Comparison of ENCODE assay signal across 8 mouse cellular contexts in genomic region chr1:133100980-133101798, GRCm38 (mm10). TPM values are rescaled to one million over a fixed set of nuclear protein-coding genes. Genes with fewer than 3 reads are reported as not detected.
DNase-seq lines count a peak whose midpoint lies in the region; ATAC-seq and TF ChIP-seq lines count a peak whose summit lies in the region.

No protein-coding gene starts in this region.

- peak; percentile 79 for DNase-seq in midbrain, embryonic 10.5 days (ENCODE audit: low spot score)
- peak; percentile 86 to 89 for DNase-seq in cerebellum, postnatal 14 days
- DNase-seq in frontal cortex, postnatal 36 days (ENCODE audit: low spot score in 2 of 2), result peak; percentile 79 to 88
- peak; percentile 76 to 79 for DNase-seq in left cerebral cortex, postnatal 25 days (ENCODE audit: low spot score in 2 of 2)
- DNase-seq in midbrain, postnatal 0 days (ENCODE audit: low spot score), result peak; percentile 77

- WGBS in midbrain, embryonic 10.5 days, result 42% methylated on average over 17 of the region's 17 CpGs
- WGBS in midbrain, embryonic 15.5 days, result 40% methylated on average over 17 of the region's 17 CpGs
- WGBS in intestine, embryonic 16.5 days, result 40% methylated on average over 17 of the region's 17 CpGs
- 42% methylated on average over 17 of the region's 17 CpGs for WGBS in midbrain, postnatal 0 days
- 41% methylated on average over 17 of the region's 17 CpGs for WGBS in stomach, embryonic 14.5 days

- 0 out of 2 replicates have a peak overlapping the region, but pooled peaks have one; percentile 18 for H3K27ac ChIP-seq in midbrain, embryonic 10.5 days (replicated peaks)
- H3K27ac ChIP-seq in midbrain, embryonic 15.5 days, result no peak overlapping the region
- H3K27ac ChIP-seq in intestine, embryonic 16.5 days (ENCODE audit: low read length), result no peak overlapping the region
- no peak overlapping the region; the same call in 1 of the 2 replicates for H3K27ac ChIP-seq in midbrain, postnatal 0 days (ENCODE audit: low read depth, low read length)
- H3K27ac ChIP-seq in stomach, embryonic 14.5 days (ENCODE audit: low read length), result no peak overlapping the region

- no peak overlapping the region for H3K9ac ChIP-seq in midbrain, embryonic 15.5 days
- 0 out of 2 replicates have a peak overlapping the region, but pooled peaks have one; percentile 16 for H3K9ac ChIP-seq in intestine, embryonic 16.5 days (ENCODE audit: low read depth, low read length)
- H3K9ac ChIP-seq in midbrain, postnatal 0 days (replicated peaks; ENCODE audit: low read length, poor library complexity, severe bottlenecking), result no peak overlapping the region
- no peak overlapping the region for H3K9ac ChIP-seq in stomach, embryonic 14.5 days (replicated peaks; ENCODE audit: low read depth, low read length)

- no peaks in the 10 kb centered on the region for H3K27me3 ChIP-seq in midbrain, embryonic 10.5 days (ENCODE audit: low read depth, poor library complexity, severe bottlenecking)
- H3K27me3 ChIP-seq in midbrain, embryonic 15.5 days (replicated peaks), result no peaks in the 10 kb centered on the region
- no peaks in the 10 kb centered on the region for H3K27me3 ChIP-seq in intestine, embryonic 16.5 days (replicated peaks; ENCODE audit: control insufficient read depth, insufficient read depth, low read length)
- H3K27me3 ChIP-seq in midbrain, postnatal 0 days (ENCODE audit: insufficient read depth, low read length), result no peaks in the 10 kb centered on the region
- H3K27me3 ChIP-seq in stomach, embryonic 14.5 days (ENCODE audit: control insufficient read depth, insufficient read depth, low read length), result no peaks in the 10 kb centered on the region

- no peaks in the 10 kb centered on the region for H3K9me3 ChIP-seq in midbrain, embryonic 10.5 days (replicated peaks)
- H3K9me3 ChIP-seq in midbrain, embryonic 15.5 days, result no peaks in the 10 kb centered on the region
- no peaks in the 10 kb centered on the region for H3K9me3 ChIP-seq in intestine, embryonic 16.5 days (ENCODE audit: control insufficient read depth, low read length)
- H3K9me3 ChIP-seq in midbrain, postnatal 0 days (ENCODE audit: low read length), result no peaks in the 10 kb centered on the region
- no peaks in the 10 kb centered on the region for H3K9me3 ChIP-seq in stomach, embryonic 14.5 days (ENCODE audit: control insufficient read depth, low read depth, low read length)

- no peak; the same call in 1 of the 2 replicates for ATAC-seq in midbrain, embryonic 15.5 days (replicated peaks)
- ATAC-seq in intestine, embryonic 16.5 days, result peak; percentile 69
- ATAC-seq in midbrain, postnatal 0 days (ENCODE audit: low FRiP score), result 0 out of 2 replicates have a peak, but pooled peaks have one; percentile 23
- ATAC-seq in stomach, embryonic 14.5 days (ENCODE audit: insufficient number of reproducible peaks, insufficient read depth, low FRiP score, low read depth), result peak; percentile 29; the same call in 1 of the 2 replicates

- H3K36me3 ChIP-seq in midbrain, embryonic 10.5 days, result peaks cover 98% of the 10 kb centered on the region
- peaks cover 51% of the 10 kb centered on the region for H3K36me3 ChIP-seq in midbrain, embryonic 15.5 days (replicated peaks)
- H3K36me3 ChIP-seq in intestine, embryonic 16.5 days (ENCODE audit: control insufficient read depth, insufficient read depth, low read length), result peaks cover 16% of the 10 kb centered on the region; the same call in 1 of the 2 replicates
- H3K36me3 ChIP-seq in midbrain, postnatal 0 days (ENCODE audit: insufficient read depth, low read length), result peaks cover 67% of the 10 kb centered on the region
- H3K36me3 ChIP-seq in stomach, embryonic 14.5 days (ENCODE audit: control insufficient read depth, insufficient read depth, low read length), result peaks cover 31% of the 10 kb centered on the region

- H3K4me1 ChIP-seq in midbrain, embryonic 10.5 days, result peaks cover 4% of the 10 kb centered on the region; the same call in 1 of the 2 replicates
- no peaks in the 10 kb centered on the region for H3K4me1 ChIP-seq in midbrain, embryonic 15.5 days
- no peaks in the 10 kb centered on the region for H3K4me1 ChIP-seq in intestine, embryonic 16.5 days (ENCODE audit: control insufficient read depth, insufficient read depth, low read length)
- H3K4me1 ChIP-seq in midbrain, postnatal 0 days (ENCODE audit: insufficient read depth, low read length), result no peaks in the 10 kb centered on the region
- no peaks in the 10 kb centered on the region for H3K4me1 ChIP-seq in stomach, embryonic 14.5 days (ENCODE audit: control insufficient read depth, insufficient read depth, low read length)

- no peak overlapping the region for H3K4me3 ChIP-seq in midbrain, embryonic 10.5 days
- H3K4me3 ChIP-seq in midbrain, embryonic 15.5 days, result no peak overlapping the region
- no peak overlapping the region for H3K4me3 ChIP-seq in intestine, embryonic 16.5 days (ENCODE audit: low read length)
- no peak overlapping the region for H3K4me3 ChIP-seq in midbrain, postnatal 0 days (ENCODE audit: low read depth, low read length)
- no peak overlapping the region for H3K4me3 ChIP-seq in stomach, embryonic 14.5 days (ENCODE audit: low read depth, low read length)

- H3K4me2 ChIP-seq in midbrain, embryonic 15.5 days, result no peak overlapping the region
- no peak overlapping the region for H3K4me2 ChIP-seq in intestine, embryonic 16.5 days (ENCODE audit: low read depth, low read length)
- no peak overlapping the region for H3K4me2 ChIP-seq in midbrain, postnatal 0 days (ENCODE audit: low read depth, low read length, poor library complexity, severe bottlenecking)
- H3K4me2 ChIP-seq in stomach, embryonic 14.5 days (replicated peaks; ENCODE audit: low read depth, low read length), result no peak overlapping the region

- TF ChIP-seq CTCF in midbrain, postnatal 0 days (IDR thresholded peaks at IDR 0.05), result peak; percentile 85

- intact Hi-C loops in left cerebral cortex, postnatal 25 days (cut with DNase I), result loop anchor here (1.0 kb wide), 1 partner anchor 62 kb away; no protein-coding TSS in a partner anchor

RNA-seq across cellular contexts. Expression of gene Ppp1r15b, which starts 29.8 kb away (rescaled TPM):
- 48.9 and 56.8 TPM in 2 replicates for polyA plus RNA-seq in midbrain, embryonic 10.5 days (2016; fragmentation: Nextera tagmentation; extraction: Ambion mirVana)
- 29.2 and 30.1 TPM in 2 replicates for polyA plus RNA-seq in midbrain, embryonic 15.5 days (2015; fragmentation: Nextera tagmentation; extraction: Ambion mirVana)
- 48.0 and 53.7 TPM in 2 replicates for polyA plus RNA-seq in intestine, embryonic 16.5 days (2015; fragmentation: Nextera tagmentation; extraction: Ambion mirVana)
- 10 to 100 TPM; 43.4 to 45.7 TPM for total RNA-seq in left cerebral cortex, postnatal 25 days (2021)
- total RNA-seq in midbrain, postnatal 0 days (2014; rRNA removed), result 42.3 and 45.3 TPM in 2 replicates
- polyA plus RNA-seq in midbrain, postnatal 0 days (2015; fragmentation: Nextera tagmentation; extraction: Ambion mirVana), result 16.9 and 17.5 TPM in 2 replicates
- polyA plus RNA-seq in stomach, embryonic 14.5 days (2014; fragmentation: Nextera tagmentation; extraction: Ambion mirVana), result 43.2 and 45.4 TPM in 2 replicates

RNA-seq across cellular contexts. Expression of gene Pik3c2b, which starts 55.7 kb away (rescaled TPM):
- 14.1 and 18.2 TPM in 2 replicates for polyA plus RNA-seq in midbrain, embryonic 10.5 days (2016; fragmentation: Nextera tagmentation; extraction: Ambion mirVana)
- 16.2 and 17.1 TPM in 2 replicates for polyA plus RNA-seq in midbrain, embryonic 15.5 days (2015; fragmentation: Nextera tagmentation; extraction: Ambion mirVana)
- 5.2 and 5.3 TPM in 2 replicates for polyA plus RNA-seq in intestine, embryonic 16.5 days (2015; fragmentation: Nextera tagmentation; extraction: Ambion mirVana)
- 10 to 100 TPM; 12.8 to 18.2 TPM for total RNA-seq in left cerebral cortex, postnatal 25 days (2021)
- 21.3 and 28.5 TPM in 2 replicates for total RNA-seq in midbrain, postnatal 0 days (2014; rRNA removed)
- 8.4 and 9.2 TPM in 2 replicates for polyA plus RNA-seq in midbrain, postnatal 0 days (2015; fragmentation: Nextera tagmentation; extraction: Ambion mirVana)
- polyA plus RNA-seq in stomach, embryonic 14.5 days (2014; fragmentation: Nextera tagmentation; extraction: Ambion mirVana), result 10.7 and 13.8 TPM in 2 replicates
